Mouse (Mus musculus) forebrain, embryonic 13.5 days (tissue): ENCODE data around the gene Gm29427. TPM values are rescaled to one million over a fixed set of nuclear protein-coding genes. Genes with fewer than 3 reads are reported as not detected.

ENCODE experiments used
- ATAC-seq: fragments of 200-750 bp; cut with Nextera tagmentation; 2 replicates; pipeline ENCODE4 v1.8.0; 2017
- H3K27ac ChIP-seq: fragments of 300-500 bp; sonication (generic); 2 replicates; pipeline ENCODE4 v1.5.1; 2015; ENCODE audit warnings: inconsistent platforms, mild to moderate bottlenecking, moderate library complexity
- H3K27me3 ChIP-seq: fragments of 300-500 bp; sonication (generic); 2 replicates; pipeline ENCODE4 v1.6.1; 2015; ENCODE audit warnings: mild to moderate bottlenecking, inconsistent platforms
- H3K36me3 ChIP-seq: fragments of 300-500 bp; sonication (generic); 2 replicates; pipeline ENCODE4 v1.6.1; 2015; ENCODE audit warnings: mild to moderate bottlenecking, inconsistent platforms; ENCODE audit not compliant: poor library complexity, severe bottlenecking
- H3K4me1 ChIP-seq: fragments of 300-500 bp; sonication (generic); 2 replicates; pipeline ENCODE4 v1.6.1; 2015; ENCODE audit warnings: inconsistent platforms
- H3K4me2 ChIP-seq: fragments of 300-500 bp; sonication (generic); 2 replicates; pipeline ENCODE4 v1.6.1; 2015; ENCODE audit warnings: inconsistent platforms, mild to moderate bottlenecking, moderate library complexity
- H3K4me3 ChIP-seq: fragments of 300-500 bp; sonication (generic); 2 replicates; pipeline ENCODE4 v1.5.1; 2015; ENCODE audit warnings: mild to moderate bottlenecking, inconsistent platforms
- H3K9ac ChIP-seq: fragments of 300-500 bp; sonication (generic); 2 replicates; pipeline ENCODE4 v1.6.1; 2015; ENCODE audit warnings: mild to moderate bottlenecking, inconsistent platforms
- H3K9me3 ChIP-seq: fragments of 300-500 bp; sonication (generic); replicated peaks from 2 replicates; pipeline ENCODE4 v1.6.1; 2016; ENCODE audit warnings: inconsistent platforms
- WGBS: fragments of 180-500 bp; shearing (Covaris S2); methylation state at CpG from one replicate; pipeline ENCODE4 v1.1.7; 2015; 5-methylcytosine and 5-hydroxymethylcytosine counted together
- polyA plus RNA-seq: library from polyadenylated mRNA; unstranded; fragments of >200 nt; fragmentation: Nextera tagmentation; extraction: Ambion mirVana; gene quantifications from 2 replicates; pipeline ENCODE4 v1.2.1, GENCODE M21; 2015

Gene Gm29427
- polyA plus RNA-seq, 1 experiment from 2014 or later = not detected

DNA sequence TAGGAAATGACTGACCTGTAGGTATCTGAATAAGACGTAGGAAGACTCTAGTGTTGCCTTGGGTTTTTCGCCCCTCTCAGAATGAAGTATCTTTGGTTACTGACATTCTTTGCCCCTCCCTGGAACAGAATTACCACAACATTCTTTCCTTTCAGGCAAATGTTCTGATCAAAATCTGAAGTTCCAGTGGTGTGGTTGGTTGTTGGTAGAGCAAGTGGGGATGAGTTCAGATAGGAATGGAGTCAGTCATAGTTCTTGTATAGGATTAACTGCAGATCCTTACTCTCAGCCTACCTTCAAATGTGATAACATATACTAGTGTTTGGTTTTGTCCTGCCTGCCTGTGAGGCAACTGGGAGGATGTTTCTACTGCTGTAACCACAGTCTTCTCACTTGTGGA, 86.1 kb downstream of the Gm29427 start, which contains the start of gene Zp3r:
Gene Zp3r, minus strand, starts transcription at position 101 of the 400 bp plus-strand sequence.
- Histone ChIP-seq H3K27me3 (no peaks in the 10 kb centered on the region), H3K4me1 (no peaks in the 10 kb centered on the region), H3K36me3 (no peaks in the 10 kb centered on the region), H3K4me3 (no peak within 1 kb of the TSS), H3K4me2 (no peak within 1 kb of the TSS), H3K9ac (no peak within 1 kb of the TSS), H3K27ac (no peak within 1 kb of the TSS), H3K9me3 (no peaks in the 10 kb centered on the region)
- 95% methylated on average over 2 of the region's 2 CpGs for WGBS
- ATAC-seq = no peak

Other genes with a start within 250 kb of the Gm29427 start
- not detected in 2 replicates for gene Zp3r, start 86.2 kb downstream of the Gm29427 start, polyA plus RNA-seq
- not detected in 2 replicates for gene C4bp, start 54.2 kb downstream of the Gm29427 start, polyA plus RNA-seq
- gene Yod1, start 1.5 kb upstream of the Gm29427 start, polyA plus RNA-seq = 21.4 and 21.6 TPM in 2 replicates
- 15.5 and 17.1 TPM in 2 replicates for gene Pfkfb2, start 13.5 kb upstream of the Gm29427 start, polyA plus RNA-seq
- gene AA986860, start 16.2 kb upstream of the Gm29427 start, polyA plus RNA-seq = 0.32 and 0.38 TPM in 2 replicates
- not detected in 2 replicates for gene Fcamr, start 85.1 kb upstream of the Gm29427 start, polyA plus RNA-seq
- gene Pigr, start 110.9 kb upstream of the Gm29427 start, polyA plus RNA-seq = not detected in 2 replicates
- not detected in 2 replicates for gene Fcmr, start 149.9 kb upstream of the Gm29427 start, polyA plus RNA-seq
- gene Il24, start 171.7 kb upstream of the Gm29427 start, polyA plus RNA-seq = not detected in 2 replicates
- not detected in 2 replicates for gene Il20, start 195.7 kb upstream of the Gm29427 start, polyA plus RNA-seq
- gene Il19, start 224.3 kb upstream of the Gm29427 start, polyA plus RNA-seq = not detected in 2 replicates